Mouse (Mus musculus) hindbrain, embryonic 10.5 days (tissue): Measurements from ENCODE around the gene Robo2. TPM values are rescaled to one million over a fixed set of nuclear protein-coding genes. Genes with fewer than 3 reads are reported as not detected.

ENCODE experiments used
- DNase-seq: peaks from one replicate; pipeline ENCODE4 v3.0.0-alpha.2; 2017; ENCODE audit warnings: low spot score
- H3K27ac ChIP-seq: fragments of 300-500 bp; sonication (generic); 2 replicates; pipeline ENCODE4 v1.5.1; 2016; ENCODE audit warnings: mild to moderate bottlenecking, moderate library complexity
- H3K27me3 ChIP-seq: fragments of 300-500 bp; sonication (generic); 2 replicates; pipeline ENCODE4 v1.6.1; 2016; ENCODE audit warnings: mild to moderate bottlenecking; ENCODE audit not compliant: poor library complexity, insufficient read depth, severe bottlenecking
- H3K36me3 ChIP-seq: fragments of 300-500 bp; sonication (generic); 2 replicates; pipeline ENCODE4 v1.6.1; 2016; ENCODE audit warnings: mild to moderate bottlenecking, moderate library complexity
- H3K4me1 ChIP-seq: fragments of 300-500 bp; sonication (generic); replicated peaks from 2 replicates; pipeline ENCODE4 v1.6.1; 2016; ENCODE audit warnings: mild to moderate bottlenecking
- H3K4me3 ChIP-seq: fragments of 300-500 bp; sonication (generic); 2 replicates; pipeline ENCODE4 v1.5.1; 2016; ENCODE audit warnings: mild to moderate bottlenecking, moderate library complexity
- H3K9me3 ChIP-seq: fragments of 300-500 bp; sonication (generic); 2 replicates; pipeline ENCODE4 v1.6.1; 2016; ENCODE audit warnings: mild to moderate bottlenecking, moderate library complexity
- WGBS: fragments of 180-500 bp; shearing (Covaris S2); methylation state at CpG from one replicate; pipeline ENCODE4 v1.1.7; 2016; 5-methylcytosine and 5-hydroxymethylcytosine counted together
- polyA plus RNA-seq: library from polyadenylated mRNA; unstranded; fragments of >200 nt; fragmentation: Nextera tagmentation; extraction: Ambion mirVana; gene quantifications from 2 replicates; pipeline ENCODE4 v1.2.1, GENCODE M21; 2016

Gene Robo2
- polyA plus RNA-seq, 1 experiment from 2014 or later: 21.9 TPM

- DNase-seq: no peak
- Histone ChIP-seq H3K4me1 (no peaks in the 10 kb centered on the region), H3K27ac (no peak overlapping the region), H3K4me3 (no peak overlapping the region), H3K27me3 (no peaks in the 10 kb centered on the region), H3K9me3 (no peaks in the 10 kb centered on the region), H3K36me3 (no peaks in the 10 kb centered on the region)
These were observed 184.3 kb downstream of the Robo2 start for GRCm38 (mm10) chr16:74227285-74227684.

- H3K27me3 ChIP-seq: no peaks in the 10 kb centered on the region
- no peak for DNase-seq
- H3K36me3 ChIP-seq: no peaks in the 10 kb centered on the region
- no peak overlapping the region for H3K27ac ChIP-seq
- H3K4me3 ChIP-seq: no peak overlapping the region
- WGBS: 73% methylated on average over 7 of the region's 7 CpGs
- H3K9me3 ChIP-seq: no peaks in the 10 kb centered on the region
- H3K4me1 ChIP-seq: no peaks in the 10 kb centered on the region
These were observed 186.0 kb downstream of the Robo2 start for GRCm38 (mm10) chr16:74225423-74226272.

- 80% methylated on average over 5 of the region's 5 CpGs for WGBS
- Histone ChIP-seq H3K36me3 (no peaks in the 10 kb centered on the region), H3K27me3 (no peaks in the 10 kb centered on the region), H3K4me1 (no peaks in the 10 kb centered on the region), H3K9me3 (no peaks in the 10 kb centered on the region), H3K27ac (no peak overlapping the region), H3K4me3 (no peak overlapping the region)
- no peak for DNase-seq
These were observed 189.1 kb downstream of the Robo2 start for GRCm38 (mm10) chr16:74222501-74222900.

GRCm38 (mm10) chr16:74216879-74217415 lies 194.7 kb downstream of the Robo2 start:
- WGBS: 40% methylated on average over 1 of the region's 1 CpGs
- peak; percentile 12 for DNase-seq

GRCm38 (mm10) chr16:74215791-74216190 lies 195.8 kb downstream of the Robo2 start:
- no peaks in the 10 kb centered on the region for H3K27me3 ChIP-seq
- DNase-seq: no peak
- no peaks in the 10 kb centered on the region for H3K4me1 ChIP-seq
- H3K27ac ChIP-seq: no peak overlapping the region
- H3K36me3 ChIP-seq: no peaks in the 10 kb centered on the region
- WGBS: 93% methylated on average over 13 of the region's 13 CpGs
- H3K9me3 ChIP-seq: no peaks in the 10 kb centered on the region
- H3K4me3 ChIP-seq: no peak overlapping the region

More at GRCm38 (mm10) chr16:74216879-74217415, 194.7 kb downstream of the Robo2 start:
- Histone ChIP-seq H3K27ac (no peak overlapping the region), H3K36me3 (no peaks in the 10 kb centered on the region), H3K4me1 (no peaks in the 10 kb centered on the region), H3K9me3 (no peaks in the 10 kb centered on the region), H3K27me3 (no peaks in the 10 kb centered on the region), H3K4me3 (no peak overlapping the region)

- 86% methylated on average over 5 of the region's 5 CpGs for WGBS
- no peaks in the 10 kb centered on the region for H3K9me3 ChIP-seq
- no peak overlapping the region for H3K27ac ChIP-seq
- no peak overlapping the region for H3K4me3 ChIP-seq
- DNase-seq: no peak
- no peaks in the 10 kb centered on the region for H3K36me3 ChIP-seq
- no peaks in the 10 kb centered on the region for H3K4me1 ChIP-seq
- no peaks in the 10 kb centered on the region for H3K27me3 ChIP-seq
These were observed 210.9 kb downstream of the Robo2 start for GRCm38 (mm10) chr16:74200705-74201104.

GRCm38 (mm10) chr16:74200024-74200703 lies 211.5 kb downstream of the Robo2 start:
- WGBS: 94% methylated on average over 1 of the region's 1 CpGs
- Histone ChIP-seq H3K9me3 (no peaks in the 10 kb centered on the region), H3K36me3 (no peaks in the 10 kb centered on the region), H3K27ac (no peak overlapping the region), H3K27me3 (no peaks in the 10 kb centered on the region), H3K4me1 (no peaks in the 10 kb centered on the region), H3K4me3 (no peak overlapping the region)
- no peak for DNase-seq

- Histone ChIP-seq H3K4me1 (no peaks in the 10 kb centered on the region), H3K4me3 (no peak overlapping the region), H3K27me3 (no peaks in the 10 kb centered on the region), H3K9me3 (no peaks in the 10 kb centered on the region), H3K36me3 (no peaks in the 10 kb centered on the region), H3K27ac (no peak overlapping the region)
- no peak for DNase-seq
- WGBS: 85% methylated on average over 8 of the region's 8 CpGs
These were observed 218.6 kb downstream of the Robo2 start for GRCm38 (mm10) chr16:74192979-74193554.

- no peak overlapping the region for H3K27ac ChIP-seq
- H3K9me3 ChIP-seq: no peaks in the 10 kb centered on the region
- WGBS: 87% methylated on average over 2 of the region's 2 CpGs
- no peak for DNase-seq
- no peaks in the 10 kb centered on the region for H3K36me3 ChIP-seq
- H3K4me1 ChIP-seq: no peaks in the 10 kb centered on the region
- no peak overlapping the region for H3K4me3 ChIP-seq
- H3K27me3 ChIP-seq: no peaks in the 10 kb centered on the region
These were observed 220.0 kb downstream of the Robo2 start for GRCm38 (mm10) chr16:74191621-74192020.

- Histone ChIP-seq H3K4me1 (no peaks in the 10 kb centered on the region; the same call in 1 of the 2 replicates), H3K27me3 (no peaks in the 10 kb centered on the region), H3K4me3 (no peak overlapping the region), H3K27ac (no peak overlapping the region), H3K36me3 (no peaks in the 10 kb centered on the region), H3K9me3 (no peaks in the 10 kb centered on the region)
- 87% methylated on average over 3 of the region's 3 CpGs for WGBS
- no peak for DNase-seq
These were observed 229.0 kb downstream of the Robo2 start for GRCm38 (mm10) chr16:74182509-74183113.

GRCm38 (mm10) chr16:74172673-74173072 lies 239.0 kb downstream of the Robo2 start:
- Histone ChIP-seq H3K27me3 (no peaks in the 10 kb centered on the region), H3K9me3 (no peaks in the 10 kb centered on the region), H3K4me3 (no peak overlapping the region), H3K4me1 (no peaks in the 10 kb centered on the region), H3K36me3 (no peaks in the 10 kb centered on the region), H3K27ac (no peak overlapping the region)
- WGBS: 81% methylated on average over 3 of the region's 3 CpGs
- DNase-seq: peak; percentile 20

GRCm38 (mm10) chr16:74169642-74170041 lies 242.0 kb downstream of the Robo2 start:
- H3K4me3 ChIP-seq: no peak overlapping the region
- DNase-seq: no peak
- no peaks in the 10 kb centered on the region for H3K9me3 ChIP-seq
- H3K27me3 ChIP-seq: no peaks in the 10 kb centered on the region
- 95% methylated on average over 4 of the region's 4 CpGs for WGBS
- H3K36me3 ChIP-seq: no peaks in the 10 kb centered on the region
- no peaks in the 10 kb centered on the region for H3K4me1 ChIP-seq
- no peak overlapping the region for H3K27ac ChIP-seq
